ENCODE assay signal across 24 mouse cellular contexts in the genomic region with DNA sequence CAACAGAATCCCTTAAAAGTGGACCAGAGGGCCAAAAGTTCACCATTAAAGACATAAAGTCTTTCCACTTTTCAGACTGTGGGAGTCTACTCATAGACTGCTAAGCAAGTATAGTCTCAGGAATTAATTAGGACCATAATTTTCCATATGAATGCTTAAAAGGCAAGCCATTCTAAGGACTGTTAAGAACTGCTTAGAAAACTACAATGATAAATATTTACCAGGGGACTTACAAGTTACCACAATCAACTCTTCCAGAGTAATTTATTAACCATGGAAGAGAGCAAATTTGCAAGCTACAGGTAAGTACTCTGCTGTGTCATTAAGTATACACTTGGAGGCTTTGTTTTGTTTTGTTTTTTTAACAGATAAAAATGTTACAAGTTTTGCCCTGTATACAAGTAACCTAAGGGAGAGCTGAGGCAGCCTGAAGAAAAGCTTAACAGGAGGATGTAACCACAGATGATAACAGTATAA. TPM values are rescaled to one million over a fixed set of nuclear protein-coding genes. Genes with fewer than 3 reads are reported as not detected.
DNase-seq lines count a peak whose midpoint lies in the region; ATAC-seq and TF ChIP-seq lines count a peak whose summit lies in the region.
"Had no signal": no experiment of that assay in that cellular context is flagged by ENCODE, and none has a peak within 500 bp of the region (broad histone marks: within the 10 kb centered on the region; RNA-seq: fewer than 3 reads in every experiment).

No protein-coding gene starts in this region.

- H3K4me2 ChIP-seq in heart, embryonic 11.5 days = no peak overlapping the region
- H3K4me2 ChIP-seq in intestine, postnatal 0 days (replicated peaks; ENCODE audit: low read depth) = no peak overlapping the region
- H3K4me2 ChIP-seq in intestine, embryonic 15.5 days (replicated peaks) = no peak overlapping the region
- no peak overlapping the region for H3K4me2 ChIP-seq in liver, embryonic 12.5 days
- no peak overlapping the region for H3K4me2 ChIP-seq in liver, embryonic 11.5 days
- H3K4me2 ChIP-seq: embryonic facial prominence, embryonic 15.5 days; forebrain, embryonic 15.5 days; neural tube, embryonic 13.5 days had no signal

- no peak for DNase-seq in heart, adult 2 months
- no peak for DNase-seq in liver, embryonic 11.5 days (ENCODE audit: low spot score)
- DNase-seq in urinary bladder, adult 2 months (ENCODE audit: low spot score) = no peak
- no peak for DNase-seq in layer of hippocampus, adult 11-12 months (ENCODE audit: low spot score)
- DNase-seq: adrenal gland, postnatal 36 days; gastrocnemius, postnatal 10 days; left cerebral cortex, postnatal 4 days; lung, adult 18-20 months; lung, postnatal 10 days; retina, postnatal 1 day; spleen, adult 18-20 months; thymus, postnatal 25 days had no signal

- H3K4me1 ChIP-seq in heart, embryonic 11.5 days (ENCODE audit: control insufficient read depth, insufficient read depth, low read length) = peaks cover 23% of the 10 kb centered on the region
- H3K4me1 ChIP-seq in heart, adult 2 months (ENCODE audit: control insufficient read depth, insufficient read depth, low read length) = peaks cover 8% of the 10 kb centered on the region
- no peaks in the 10 kb centered on the region for H3K4me1 ChIP-seq in intestine, postnatal 0 days (replicated peaks; ENCODE audit: control insufficient read depth, insufficient read depth, low read length)
- 0 out of 2 replicates have a peak, but pooled peaks cover 6% of the 10 kb centered on the region for H3K4me1 ChIP-seq in intestine, embryonic 15.5 days (replicated peaks)
- H3K4me1 ChIP-seq in liver, embryonic 12.5 days = peaks cover 60% of the 10 kb centered on the region
- peaks cover 24% of the 10 kb centered on the region for H3K4me1 ChIP-seq in liver, embryonic 11.5 days (replicated peaks; ENCODE audit: control insufficient read depth, insufficient read depth, low read length)
- H3K4me1 ChIP-seq: forebrain, embryonic 15.5 days; neural tube, embryonic 13.5 days had no signal

- no peak for TF ChIP-seq EP300 in heart, adult 2 months (IDR thresholded peaks at IDR 0.05; ENCODE audit: insufficient read depth, low read depth, low read length)

- H3K79me2 ChIP-seq in heart, adult 2 months (replicated peaks; ENCODE audit: control insufficient read depth, insufficient read depth, low read length) = no peaks in the 10 kb centered on the region

- ATAC-seq in heart, embryonic 11.5 days (replicated peaks; ENCODE audit: insufficient number of reproducible peaks, low FRiP score, low TSS enrichment) = no peak
- ATAC-seq in intestine, postnatal 0 days = no peak
- ATAC-seq in intestine, embryonic 15.5 days = no peak
- ATAC-seq in liver, embryonic 12.5 days = no peak; the same call in 1 of the 2 replicates
- ATAC-seq in liver, embryonic 11.5 days (replicated peaks; ENCODE audit: low FRiP score) = no peak
- ATAC-seq: CD4-positive, CD25-positive, alpha-beta regulatory T cell, adult 4 months; forebrain, embryonic 15.5 days; midbrain, embryonic 16.5 days had no signal

- intact Hi-C loops in heart, adult 2 months (cut with DNase I) = no loop called here

- H3K9me3 ChIP-seq in heart, embryonic 11.5 days (replicated peaks; ENCODE audit: control insufficient read depth, low read length) = no peaks in the 10 kb centered on the region
- H3K9me3 ChIP-seq in intestine, postnatal 0 days (ENCODE audit: control insufficient read depth) = no peaks in the 10 kb centered on the region
- H3K9me3 ChIP-seq in intestine, embryonic 15.5 days = no peaks in the 10 kb centered on the region
- no peaks in the 10 kb centered on the region for H3K9me3 ChIP-seq in liver, embryonic 12.5 days (replicated peaks)
- no peaks in the 10 kb centered on the region for H3K9me3 ChIP-seq in liver, embryonic 11.5 days (ENCODE audit: control insufficient read depth, low read length)
- H3K9me3 ChIP-seq: embryonic facial prominence, embryonic 15.5 days; forebrain, embryonic 15.5 days; midbrain, embryonic 10.5 days; neural tube, embryonic 13.5 days had no signal

- no peaks in the 10 kb centered on the region for H3K27me3 ChIP-seq in heart, embryonic 11.5 days (ENCODE audit: control insufficient read depth, insufficient read depth, low read length)
- H3K27me3 ChIP-seq in heart, adult 2 months (ENCODE audit: control insufficient read depth, insufficient read depth, low read length) = no peaks in the 10 kb centered on the region
- H3K27me3 ChIP-seq in intestine, postnatal 0 days (replicated peaks; ENCODE audit: control insufficient read depth, insufficient read depth, low read length) = no peaks in the 10 kb centered on the region
- H3K27me3 ChIP-seq in intestine, embryonic 15.5 days (replicated peaks) = no peaks in the 10 kb centered on the region
- H3K27me3 ChIP-seq in liver, embryonic 12.5 days (replicated peaks) = no peaks in the 10 kb centered on the region
- H3K27me3 ChIP-seq in liver, embryonic 11.5 days (replicated peaks; ENCODE audit: control insufficient read depth, insufficient read depth, low read length) = no peaks in the 10 kb centered on the region
- H3K27me3 ChIP-seq: embryonic facial prominence, embryonic 15.5 days; forebrain, embryonic 15.5 days; neural tube, embryonic 13.5 days had no signal

- no peak for TF ChIP-seq POLR2A in heart, adult 2 months (IDR thresholded peaks at IDR 0.05; ENCODE audit: insufficient read depth, low read depth, low read length)

- H3K27ac ChIP-seq in heart, embryonic 11.5 days (ENCODE audit: low read depth, low read length) = peak overlapping the region; percentile 72; the same call in 1 of the 2 replicates
- no peak overlapping the region for H3K27ac ChIP-seq in heart, adult 2 months
- peak overlapping the region; percentile 35; the same call in 1 of the 2 replicates for H3K27ac ChIP-seq in intestine, postnatal 0 days (ENCODE audit: low read depth, low read length)
- H3K27ac ChIP-seq in intestine, embryonic 15.5 days = no peak overlapping the region
- peak overlapping the region; percentile 56; the same call in 1 of the 2 replicates for H3K27ac ChIP-seq in liver, embryonic 12.5 days
- H3K27ac ChIP-seq in liver, embryonic 11.5 days (ENCODE audit: low read depth, low read length) = no peak overlapping the region
- H3K27ac ChIP-seq: embryonic facial prominence, embryonic 15.5 days; forebrain, embryonic 15.5 days; kidney, postnatal 0 days; midbrain, embryonic 10.5 days; neural tube, embryonic 13.5 days had no signal

- no peak overlapping the region for H3K9ac ChIP-seq in heart, embryonic 11.5 days (ENCODE audit: low read depth, low read length)
- no peak overlapping the region for H3K9ac ChIP-seq in heart, adult 2 months (ENCODE audit: low read depth, low read length)
- no peak overlapping the region for H3K9ac ChIP-seq in intestine, postnatal 0 days (ENCODE audit: low read depth, low read length)
- H3K9ac ChIP-seq in intestine, embryonic 15.5 days = no peak overlapping the region
- no peak overlapping the region for H3K9ac ChIP-seq in liver, embryonic 12.5 days
- H3K9ac ChIP-seq in liver, embryonic 11.5 days (ENCODE audit: low read depth, low read length) = no peak overlapping the region
- H3K9ac ChIP-seq: embryonic facial prominence, embryonic 15.5 days; forebrain, embryonic 15.5 days; neural tube, embryonic 13.5 days had no signal

- H3K4me3 ChIP-seq in heart, embryonic 11.5 days (ENCODE audit: low read depth, low read length) = no peak overlapping the region
- no peak overlapping the region for H3K4me3 ChIP-seq in heart, adult 2 months
- H3K4me3 ChIP-seq in intestine, postnatal 0 days (ENCODE audit: low read depth, low read length) = no peak overlapping the region
- H3K4me3 ChIP-seq in intestine, embryonic 15.5 days (replicated peaks) = no peak overlapping the region
- H3K4me3 ChIP-seq in liver, embryonic 12.5 days = no peak overlapping the region
- H3K4me3 ChIP-seq in liver, embryonic 11.5 days (ENCODE audit: low read depth, low read length) = no peak overlapping the region
- H3K4me3 ChIP-seq: embryonic facial prominence, embryonic 15.5 days; forebrain, embryonic 15.5 days; midbrain, embryonic 10.5 days; myocyte; neural tube, embryonic 13.5 days had no signal

- TF ChIP-seq CTCF in heart, adult 2 months (IDR thresholded peaks at IDR 0.05) = no peak
- no peak for TF ChIP-seq CTCF in intestine, postnatal 0 days (IDR thresholded peaks at IDR 0.05; ENCODE audit: low read depth)

- H3K36me3 ChIP-seq in heart, embryonic 11.5 days (ENCODE audit: control insufficient read depth, insufficient read depth, low read length) = 0 out of 2 replicates have a peak, but pooled peaks cover 3% of the 10 kb centered on the region
- H3K36me3 ChIP-seq in heart, adult 2 months (ENCODE audit: control insufficient read depth, insufficient read depth, low read length) = peaks cover 5% of the 10 kb centered on the region
- H3K36me3 ChIP-seq in intestine, postnatal 0 days (ENCODE audit: control insufficient read depth, insufficient read depth) = no peaks in the 10 kb centered on the region
- no peaks in the 10 kb centered on the region for H3K36me3 ChIP-seq in intestine, embryonic 15.5 days
- H3K36me3 ChIP-seq in liver, embryonic 12.5 days = 0 out of 2 replicates have a peak, but pooled peaks cover 5% of the 10 kb centered on the region
- H3K36me3 ChIP-seq in liver, embryonic 11.5 days (ENCODE audit: control insufficient read depth, insufficient read depth, low read length) = peaks cover 3% of the 10 kb centered on the region; the same call in 1 of the 2 replicates
- H3K36me3 ChIP-seq: forebrain, embryonic 15.5 days; midbrain, embryonic 10.5 days; neural tube, embryonic 13.5 days had no signal

RNA-seq across cellular contexts. Expression of gene Cdc14b, which starts 37.4 kb away (rescaled TPM):
- 21.6 and 29.5 TPM in 2 replicates for polyA plus RNA-seq in heart, embryonic 11.5 days (2014; fragmentation: Nextera tagmentation; extraction: Ambion mirVana)
- total RNA-seq in heart, adult 2 months (2021) = 1 to 10 TPM; 8.7 to 8.8 TPM
- 8.2 and 19.8 TPM in 2 replicates for polyA plus RNA-seq in heart, adult 2 months (2012; rRNA removed)
- polyA plus RNA-seq in intestine, postnatal 0 days (2015; fragmentation: Nextera tagmentation; extraction: Ambion mirVana) = 15.0 and 17.2 TPM in 2 replicates
- 17.5 and 19.7 TPM in 2 replicates for polyA plus RNA-seq in intestine, embryonic 15.5 days (2015; fragmentation: Nextera tagmentation; extraction: Ambion mirVana)
- polyA plus RNA-seq in liver, embryonic 12.5 days (2016; fragmentation: Nextera tagmentation; extraction: Ambion mirVana) = 9.5 and 10.7 TPM in 2 replicates
- polyA plus RNA-seq in liver, embryonic 11.5 days (2014; fragmentation: Nextera tagmentation; extraction: Ambion mirVana) = 16.6 and 17.5 TPM in 2 replicates
- polyA plus RNA-seq in urinary bladder, adult 2 months (2012; rRNA removed) = 11.7 and 12.5 TPM in 2 replicates

Comparison
In these comparisons a context has a peak if more than half of its experiments do, and no peak if none do; other contexts are left out.
1. H3K27ac ChIP-seq: peak in heart, embryonic 11.5 days (single experiment), intestine, postnatal 0 days (single experiment) and liver, embryonic 12.5 days (single experiment); none in heart, adult 2 months (single experiment), intestine, embryonic 15.5 days (single experiment) and liver, embryonic 11.5 days (single experiment).